Mouse (Mus musculus): ENCODE measurements around the gene Cwh43.

The Cwh43 gene

DNA sequence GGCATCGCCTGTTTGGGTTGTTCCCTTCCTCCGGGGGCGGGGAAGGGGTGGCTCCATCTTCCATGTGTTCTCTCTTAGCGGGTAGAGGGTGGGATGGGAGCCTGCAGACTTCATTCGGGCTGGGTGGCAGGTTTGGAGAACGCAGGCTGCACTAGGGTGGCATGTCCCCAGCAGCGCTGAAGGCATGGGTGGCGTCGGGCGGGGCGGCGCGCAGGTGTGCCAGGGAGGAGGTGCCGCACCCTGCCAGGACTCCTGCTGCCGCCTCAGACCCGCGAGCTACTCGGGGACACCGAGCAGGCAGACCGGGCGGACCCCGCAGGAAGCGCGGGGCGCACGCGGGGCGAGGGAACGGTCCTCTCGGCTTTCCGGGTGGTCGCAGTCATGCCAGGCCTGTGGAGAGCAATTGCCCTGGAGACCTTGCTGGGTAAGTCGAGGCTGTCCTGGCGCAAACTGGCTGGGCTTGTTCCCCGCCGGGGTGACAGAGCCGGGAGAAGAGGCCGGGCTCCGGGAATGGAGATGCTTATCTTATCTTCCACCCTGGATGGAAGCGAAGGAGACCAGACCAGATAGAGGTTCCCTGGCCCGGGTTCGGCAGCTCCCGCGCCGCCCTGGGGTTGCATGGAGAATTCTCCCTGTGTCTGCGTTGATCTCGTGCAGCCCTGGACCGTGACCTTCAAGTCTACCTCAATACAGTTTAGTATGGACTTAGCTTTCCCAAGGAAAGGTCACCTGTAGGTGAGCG is at the start of gene Cwh43:
Cwh43 (plus strand) TSS at position 95 of the 742 bp plus-strand sequence.
- ATAC-seq (ENCODE audit: insufficient number of reproducible peaks, low FRiP score, low TSS enrichment): no peak

DNA sequence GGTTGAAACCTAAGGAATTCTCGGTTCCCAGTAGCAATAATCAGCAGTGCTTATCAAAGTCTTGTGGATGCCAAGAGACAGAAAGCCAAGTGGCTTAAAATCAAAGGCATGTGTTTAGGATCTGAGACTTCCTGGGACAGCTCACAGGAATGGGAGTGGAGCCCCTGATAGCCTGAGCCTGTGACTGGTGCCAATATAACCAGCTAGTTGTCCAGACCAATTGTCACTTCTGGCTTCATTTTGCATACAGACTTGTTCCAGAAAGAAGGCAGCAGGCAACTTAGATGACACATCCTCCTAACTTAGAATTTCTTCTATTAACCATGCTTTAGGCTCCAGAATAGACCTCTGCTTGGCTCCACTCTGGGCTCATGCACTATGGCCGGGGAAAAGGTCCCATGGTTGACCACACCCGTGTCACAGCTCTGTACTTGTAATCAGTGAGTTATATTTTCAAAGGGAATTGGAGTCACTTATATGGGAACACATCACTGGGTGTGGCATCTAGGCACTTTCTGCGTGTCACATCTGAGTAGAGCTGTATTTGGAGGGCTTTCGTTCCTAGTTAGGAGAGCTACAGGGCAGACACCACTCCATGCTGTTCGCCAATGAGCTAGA is 46.6 kb upstream of the Cwh43 start:
- ATAC-seq (ENCODE audit: insufficient number of reproducible peaks, low FRiP score, low TSS enrichment): no peak

GRCm38 (mm10) chr5:73359752-73360141 is 46.1 kb upstream of the Cwh43 start:
- no peak for ATAC-seq (ENCODE audit: insufficient number of reproducible peaks, low FRiP score, low TSS enrichment)

- ATAC-seq (ENCODE audit: insufficient number of reproducible peaks, low FRiP score, low TSS enrichment): no peak
Measured at GRCm38 (mm10) chr5:73360240-73360639, 45.6 kb upstream of the Cwh43 start.

- ATAC-seq (ENCODE audit: insufficient number of reproducible peaks, low FRiP score, low TSS enrichment): no peak
Measured at GRCm38 (mm10) chr5:73362338-73362737, 43.5 kb upstream of the Cwh43 start.

GRCm38 (mm10) chr5:73362791-73363190 is 43.1 kb upstream of the Cwh43 start:
- ATAC-seq (ENCODE audit: insufficient number of reproducible peaks, low FRiP score, low TSS enrichment): no peak

- no peak for ATAC-seq (ENCODE audit: insufficient number of reproducible peaks, low FRiP score, low TSS enrichment)
Measured at GRCm38 (mm10) chr5:73364107-73364864, 41.6 kb upstream of the Cwh43 start.

- no peak for ATAC-seq (ENCODE audit: insufficient number of reproducible peaks, low FRiP score, low TSS enrichment)
Measured at GRCm38 (mm10) chr5:73367906-73368305, 38.0 kb upstream of the Cwh43 start.

GRCm38 (mm10) chr5:73368845-73369447 is 36.9 kb upstream of the Cwh43 start:
- no peak for ATAC-seq (ENCODE audit: insufficient number of reproducible peaks, low FRiP score, low TSS enrichment)

DNA sequence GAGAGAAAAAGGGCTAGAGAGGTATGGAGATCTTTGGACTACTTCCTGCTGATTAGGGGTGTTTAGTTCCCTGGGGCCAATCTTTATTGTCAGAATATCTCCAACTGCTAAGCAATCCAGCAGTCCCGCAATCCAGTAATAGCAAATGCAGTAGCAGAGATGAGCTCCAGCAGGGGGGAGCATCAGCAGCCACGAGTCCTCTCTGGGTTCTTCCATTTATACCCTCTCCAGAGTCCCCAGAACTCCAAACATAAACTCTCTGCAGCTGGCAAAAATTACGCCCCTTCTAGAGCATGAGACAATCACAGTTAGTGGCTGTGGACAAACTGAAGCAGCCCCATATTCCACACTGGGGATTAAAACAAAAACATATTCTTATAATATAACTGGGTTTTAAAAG is 36.1 kb upstream of the Cwh43 start:
- ATAC-seq (ENCODE audit: insufficient number of reproducible peaks, low FRiP score, low TSS enrichment): no peak

DNA sequence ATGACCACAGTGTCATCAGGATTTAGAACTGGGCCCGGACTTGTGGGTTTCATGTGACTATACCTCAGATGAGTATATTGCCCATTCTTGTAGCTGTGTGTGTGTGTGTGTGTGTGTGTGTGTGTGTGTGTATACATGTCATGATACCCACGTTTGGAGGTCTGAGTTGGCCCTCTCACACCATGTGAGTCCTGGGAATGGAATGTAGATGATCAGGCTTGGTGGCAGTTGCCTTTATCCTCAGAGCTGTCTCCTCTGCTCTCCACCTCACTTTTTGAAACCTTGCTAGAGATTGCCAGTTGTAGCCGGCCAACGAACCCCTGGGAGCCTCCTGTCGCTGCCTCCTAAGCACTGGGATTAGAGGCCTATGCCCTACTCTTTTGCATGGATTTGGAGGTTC is 33.3 kb upstream of the Cwh43 start:
- ATAC-seq (ENCODE audit: insufficient number of reproducible peaks, low FRiP score, low TSS enrichment): no peak

- ATAC-seq (ENCODE audit: insufficient number of reproducible peaks, low FRiP score, low TSS enrichment): no peak
Measured at GRCm38 (mm10) chr5:73373184-73373583, 32.7 kb upstream of the Cwh43 start.

DNA sequence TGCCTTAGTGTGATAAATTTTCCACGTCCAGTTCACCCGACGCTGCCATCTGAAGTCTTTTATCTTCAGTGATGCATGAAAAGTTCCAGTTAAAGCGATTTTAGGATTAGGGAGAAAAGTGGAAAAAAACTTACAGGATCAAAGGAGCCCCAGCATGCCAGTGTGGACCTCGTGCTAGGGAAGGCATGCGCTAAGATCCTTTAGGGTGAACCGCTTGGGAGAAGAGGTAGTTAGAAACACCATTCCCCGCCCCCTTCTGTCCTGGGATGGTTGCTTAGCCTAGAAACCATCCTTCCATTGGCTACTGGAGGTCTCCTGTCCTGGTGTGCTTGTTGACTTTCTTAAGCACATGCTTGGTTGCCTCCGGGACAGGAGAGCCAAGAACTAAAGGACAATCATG is 29.8 kb upstream of the Cwh43 start:
- no peak for ATAC-seq (ENCODE audit: insufficient number of reproducible peaks, low FRiP score, low TSS enrichment)

GRCm38 (mm10) chr5:73376491-73376890 is 29.4 kb upstream of the Cwh43 start:
- ATAC-seq (ENCODE audit: insufficient number of reproducible peaks, low FRiP score, low TSS enrichment): no peak

GRCm38 (mm10) chr5:73379908-73380307 is 26.0 kb upstream of the Cwh43 start:
- peak; percentile 59; the same call in 1 of the 2 replicates for ATAC-seq (ENCODE audit: insufficient number of reproducible peaks, low FRiP score, low TSS enrichment)

DNA sequence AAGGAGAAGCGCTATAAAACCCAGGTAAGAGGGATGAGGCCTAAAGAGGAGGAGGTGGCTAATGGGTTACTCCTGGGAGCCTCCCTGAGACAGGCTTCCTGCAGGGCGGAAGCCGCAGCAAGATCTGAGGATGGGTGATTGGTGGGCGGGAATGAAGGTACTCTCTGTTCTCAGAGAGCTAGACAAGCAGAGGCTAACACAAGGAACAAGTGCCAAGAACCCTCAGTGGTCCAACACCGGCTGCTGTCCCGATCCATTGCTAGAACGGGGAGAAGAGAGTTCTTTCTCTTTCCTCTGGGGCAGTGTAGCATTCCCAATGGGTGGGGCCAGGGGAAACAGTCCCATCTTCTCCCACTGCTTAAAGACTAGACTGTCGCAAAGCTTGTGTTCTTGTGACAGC is 25.0 kb upstream of the Cwh43 start:
- ATAC-seq (ENCODE audit: insufficient number of reproducible peaks, low FRiP score, low TSS enrichment): no peak

DNA sequence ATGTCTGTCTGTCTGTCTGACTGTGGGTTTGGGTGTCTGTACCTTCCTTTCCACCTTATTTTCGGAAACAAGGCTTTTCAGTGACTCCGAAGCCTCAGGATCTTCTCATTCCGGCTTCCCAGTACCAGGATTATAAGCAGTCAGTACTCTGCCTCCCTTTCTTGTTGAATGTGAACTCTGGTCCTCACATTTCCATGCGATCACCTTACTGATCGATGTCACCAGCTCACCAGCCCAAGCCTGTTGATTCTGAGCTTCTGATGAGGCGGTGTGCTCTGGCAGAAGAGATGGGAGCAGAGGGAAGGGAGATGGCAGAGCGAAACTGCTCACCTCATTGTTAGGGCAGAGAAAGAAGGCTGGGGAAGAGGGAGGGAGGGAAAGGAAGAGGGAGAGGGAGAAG is 24.4 kb upstream of the Cwh43 start:
- ATAC-seq (ENCODE audit: insufficient number of reproducible peaks, low FRiP score, low TSS enrichment): no peak

- no peak for ATAC-seq (ENCODE audit: insufficient number of reproducible peaks, low FRiP score, low TSS enrichment)
Measured at GRCm38 (mm10) chr5:73381976-73382540, 23.8 kb upstream of the Cwh43 start.

GRCm38 (mm10) chr5:73382737-73383646 is 22.9 kb upstream of the Cwh43 start:
- ATAC-seq (ENCODE audit: insufficient number of reproducible peaks, low FRiP score, low TSS enrichment): peak; percentile 51

DNA sequence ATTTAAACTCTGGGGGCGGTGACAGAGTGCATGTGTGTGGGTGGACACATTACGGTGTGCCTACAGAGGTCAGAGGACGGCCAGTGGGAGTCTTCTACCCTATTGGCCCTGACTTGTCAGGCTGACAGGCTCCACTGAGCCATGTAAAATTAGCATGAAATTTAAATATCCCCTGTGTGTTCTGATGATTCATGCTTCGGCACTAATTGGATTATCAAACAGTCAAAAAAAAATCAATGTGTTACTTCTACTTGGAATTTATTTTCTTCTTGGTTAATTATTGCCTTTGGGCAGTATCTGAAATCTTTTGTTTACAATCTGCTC is 22.3 kb upstream of the Cwh43 start:
- no peak for ATAC-seq (ENCODE audit: insufficient number of reproducible peaks, low FRiP score, low TSS enrichment)

Measured in cerebellum, adult (tissue).